8 mouse cellular contexts compared by ENCODE assay signal in genomic region chr8:119885612-119886011, GRCm38 (mm10). TPM values are rescaled to one million over a fixed set of nuclear protein-coding genes. Genes with fewer than 3 reads are reported as not detected.
A peak's percentile ranks its signal among the peaks of the same experiment; 100 is the strongest.
DNase-seq lines count a peak whose midpoint lies in the region; ATAC-seq lines count a peak whose summit lies in the region.

No protein-coding gene starts in this region.

- H3K27me3 ChIP-seq in midbrain, embryonic 10.5 days (ENCODE audit: low read depth, poor library complexity, severe bottlenecking) = no peaks in the 10 kb centered on the region
- H3K27me3 ChIP-seq in midbrain, embryonic 16.5 days (ENCODE audit: control insufficient read depth, insufficient read depth, low read depth, low read length) = no peaks in the 10 kb centered on the region
- H3K27me3 ChIP-seq in limb, embryonic 10.5 days (ENCODE audit: low read depth, poor library complexity, severe bottlenecking) = no peaks in the 10 kb centered on the region

- no peak for DNase-seq in midbrain, embryonic 10.5 days (ENCODE audit: low spot score)
- DNase-seq in cerebellum, postnatal 10 days = peak; percentile 69 to 75
- DNase-seq in heart, postnatal 10 days = peak; percentile 66 to 69
- no peak for DNase-seq in limb, embryonic 10.5 days (ENCODE audit: low spot score)
- peak; percentile 26 to 53 for DNase-seq in natural killer cell, adult 2 months (ENCODE audit: low spot score in 2 of 2)
- DNase-seq in adipocyte (ENCODE audit: low spot score) = no peak
- DNase-seq in left cerebral cortex, postnatal 25 days (ENCODE audit: low spot score in 2 of 2) = no peak

- H3K4me2 ChIP-seq in midbrain, embryonic 16.5 days (ENCODE audit: low read length) = no peak overlapping the region

- 38% methylated on average over 3 of the region's 3 CpGs for WGBS in midbrain, embryonic 10.5 days
- WGBS in midbrain, embryonic 16.5 days = 29% methylated on average over 3 of the region's 3 CpGs
- 38% methylated on average over 3 of the region's 3 CpGs for WGBS in limb, embryonic 10.5 days

- no peak overlapping the region for H3K9ac ChIP-seq in midbrain, embryonic 16.5 days (ENCODE audit: low read depth, low read length)

- H3K9me3 ChIP-seq in midbrain, embryonic 10.5 days (replicated peaks) = no peaks in the 10 kb centered on the region
- no peaks in the 10 kb centered on the region for H3K9me3 ChIP-seq in midbrain, embryonic 16.5 days (replicated peaks; ENCODE audit: control insufficient read depth, low read length, poor library complexity, severe bottlenecking)
- H3K9me3 ChIP-seq in limb, embryonic 10.5 days (replicated peaks) = no peaks in the 10 kb centered on the region

- intact Hi-C loops in heart, postnatal 10 days (cut with DNase I) = loop anchor here (5.0 kb wide), 1 partner anchor 103 kb away; no protein-coding TSS in a partner anchor
- intact Hi-C loops in left cerebral cortex, postnatal 25 days (cut with DNase I) = no loop called here

- H3K36me3 ChIP-seq in midbrain, embryonic 10.5 days = no peaks in the 10 kb centered on the region
- H3K36me3 ChIP-seq in midbrain, embryonic 16.5 days (ENCODE audit: control insufficient read depth, insufficient read depth, low read length) = no peaks in the 10 kb centered on the region
- no peaks in the 10 kb centered on the region for H3K36me3 ChIP-seq in limb, embryonic 10.5 days

- H3K4me1 ChIP-seq in midbrain, embryonic 10.5 days = peaks cover 24% of the 10 kb centered on the region
- no peaks in the 10 kb centered on the region for H3K4me1 ChIP-seq in midbrain, embryonic 16.5 days (ENCODE audit: control insufficient read depth, insufficient read depth, low read length)
- H3K4me1 ChIP-seq in limb, embryonic 10.5 days = peaks cover 12% of the 10 kb centered on the region

- no peak overlapping the region for H3K4me3 ChIP-seq in midbrain, embryonic 10.5 days
- H3K4me3 ChIP-seq in midbrain, embryonic 16.5 days (ENCODE audit: low read depth, low read length) = no peak overlapping the region
- no peak overlapping the region for H3K4me3 ChIP-seq in limb, embryonic 10.5 days

- peak overlapping the region; percentile 63; the same call in 1 of the 2 replicates for H3K27ac ChIP-seq in midbrain, embryonic 10.5 days (replicated peaks)
- no peak overlapping the region; the same call in 1 of the 2 replicates for H3K27ac ChIP-seq in midbrain, embryonic 16.5 days (ENCODE audit: low read length)
- 0 out of 2 replicates have a peak overlapping the region, but pooled peaks have one; percentile 4 for H3K27ac ChIP-seq in limb, embryonic 10.5 days

- no peak for ATAC-seq in midbrain, embryonic 16.5 days

RNA-seq across cellular contexts. Expression of gene Klhl36, which starts 23.5 kb away (rescaled TPM):
- polyA plus RNA-seq in midbrain, embryonic 10.5 days (2016; fragmentation: Nextera tagmentation; extraction: Ambion mirVana) = 12.8 and 13.0 TPM in 2 replicates
- polyA plus RNA-seq in midbrain, embryonic 16.5 days (2015; fragmentation: Nextera tagmentation; extraction: Ambion mirVana) = 16.6 and 18.5 TPM in 2 replicates
- total RNA-seq in heart, postnatal 10 days (2021) = 1 to 10 TPM; 4.1 to 5.4 TPM
- polyA plus RNA-seq in limb, embryonic 10.5 days (2016; fragmentation: Nextera tagmentation; extraction: Ambion mirVana) = 7.2 and 7.9 TPM in 2 replicates
- total RNA-seq in left cerebral cortex, postnatal 25 days (2021) = 1 to 10 TPM; 5.4 to 6.0 TPM

RNA-seq across cellular contexts. Expression of gene Usp10, which starts 24.5 kb away (rescaled TPM):
- polyA plus RNA-seq in midbrain, embryonic 10.5 days (2016; fragmentation: Nextera tagmentation; extraction: Ambion mirVana) = 220 and 227 TPM in 2 replicates
- 139 and 140 TPM in 2 replicates for polyA plus RNA-seq in midbrain, embryonic 16.5 days (2015; fragmentation: Nextera tagmentation; extraction: Ambion mirVana)
- total RNA-seq in heart, postnatal 10 days (2021) = 10 to 100 TPM; 57.2 to 69.2 TPM
- polyA plus RNA-seq in limb, embryonic 10.5 days (2016; fragmentation: Nextera tagmentation; extraction: Ambion mirVana) = 226 and 235 TPM in 2 replicates
- 10 to 100 TPM; 84.4 to 84.7 TPM for total RNA-seq in left cerebral cortex, postnatal 25 days (2021)

RNA-seq across cellular contexts. Expression of gene Gm20388, which starts 25.0 kb away (rescaled TPM):
- 7.1 and 7.3 TPM in 2 replicates for polyA plus RNA-seq in midbrain, embryonic 10.5 days (2016; fragmentation: Nextera tagmentation; extraction: Ambion mirVana)
- 6.4 and 7.5 TPM in 2 replicates for polyA plus RNA-seq in midbrain, embryonic 16.5 days (2015; fragmentation: Nextera tagmentation; extraction: Ambion mirVana)
- 1 to 10 TPM; 2.0 to 2.2 TPM for total RNA-seq in heart, postnatal 10 days (2021)
- 2.3 and 2.5 TPM in 2 replicates for polyA plus RNA-seq in limb, embryonic 10.5 days (2016; fragmentation: Nextera tagmentation; extraction: Ambion mirVana)
- 10 to 100 TPM in 1 of 2 experiments, not detected in 1; 18.6 TPM for total RNA-seq in left cerebral cortex, postnatal 25 days (2021)

RNA-seq across cellular contexts. Expression of gene Cotl1, which starts 45.3 kb away (rescaled TPM):
- polyA plus RNA-seq in midbrain, embryonic 10.5 days (2016; fragmentation: Nextera tagmentation; extraction: Ambion mirVana) = 150 and 197 TPM in 2 replicates
- polyA plus RNA-seq in midbrain, embryonic 16.5 days (2015; fragmentation: Nextera tagmentation; extraction: Ambion mirVana) = 126 and 139 TPM in 2 replicates
- total RNA-seq in heart, postnatal 10 days (2021) = 10 to 100 TPM; 39.4 to 44.2 TPM
- 53.2 and 94.6 TPM in 2 replicates for polyA plus RNA-seq in limb, embryonic 10.5 days (2016; fragmentation: Nextera tagmentation; extraction: Ambion mirVana)
- 10 to 100 TPM; 57.2 to 62.6 TPM for total RNA-seq in left cerebral cortex, postnatal 25 days (2021)

Comparison
In these comparisons a context has a peak if more than half of its experiments do, and no peak if none do; other contexts are left out.
1. DNase-seq: peak in cerebellum, postnatal 10 days (2 of 2), heart, postnatal 10 days (2 of 2) and natural killer cell, adult 2 months (2 of 2); none in midbrain, embryonic 10.5 days (single experiment), limb, embryonic 10.5 days (single experiment), adipocyte (single experiment) and left cerebral cortex, postnatal 25 days (0 of 2).